Mouse (Mus musculus) lung, embryonic 15.5 days (tissue): ENCODE measurements around the gene Inca1. TPM values are rescaled to one million over a fixed set of nuclear protein-coding genes. Genes with fewer than 3 reads are reported as not detected.
A peak's percentile ranks its signal among the peaks of the same experiment; 100 is the strongest.

ENCODE experiments used
- ATAC-seq: fragments of 200-750 bp; cut with Nextera tagmentation; 2 replicates; pipeline ENCODE4 v1.8.0; 2017; ENCODE audit warnings: moderate number of reproducible peaks, borderline replicate concordance; ENCODE audit not compliant: low FRiP score, low TSS enrichment; ENCODE audit errors: extremely low read depth
- H3K27ac ChIP-seq: fragments of 300-500 bp; sonication (generic); 2 replicates; pipeline ENCODE4 v1.5.1; 2015; ENCODE audit warnings: moderate library complexity, mild to moderate bottlenecking, inconsistent platforms
- H3K27me3 ChIP-seq: fragments of 300-500 bp; sonication (generic); 2 replicates; pipeline ENCODE4 v1.6.1; 2015; ENCODE audit warnings: inconsistent platforms
- H3K36me3 ChIP-seq: fragments of 300-500 bp; sonication (generic); 2 replicates; pipeline ENCODE4 v1.6.1; 2015; ENCODE audit warnings: inconsistent platforms
- H3K4me1 ChIP-seq: fragments of 300-500 bp; sonication (generic); 2 replicates; pipeline ENCODE4 v1.6.1; 2015; ENCODE audit warnings: inconsistent platforms
- H3K4me2 ChIP-seq: fragments of 300-500 bp; sonication (generic); 2 replicates; pipeline ENCODE4 v1.6.1; 2015; ENCODE audit warnings: inconsistent platforms, mild to moderate bottlenecking, moderate library complexity
- H3K4me3 ChIP-seq: fragments of 300-500 bp; sonication (generic); 2 replicates; pipeline ENCODE4 v1.5.1; 2015; ENCODE audit warnings: mild to moderate bottlenecking, inconsistent platforms
- H3K9ac ChIP-seq: fragments of 300-500 bp; sonication (generic); 2 replicates; pipeline ENCODE4 v1.6.1; 2015; ENCODE audit warnings: inconsistent platforms
- H3K9me3 ChIP-seq: fragments of 300-500 bp; sonication (generic); 2 replicates; pipeline ENCODE4 v1.6.1; 2016; ENCODE audit warnings: inconsistent platforms
- WGBS: fragments of 180-500 bp; shearing (Covaris S2); methylation state at CpG from one replicate; pipeline ENCODE4 v1.1.7; 2015; 5-methylcytosine and 5-hydroxymethylcytosine counted together
- polyA plus RNA-seq: library from polyadenylated mRNA; unstranded; fragments of >200 nt; fragmentation: Nextera tagmentation; extraction: Ambion mirVana; gene quantifications from 2 replicates; pipeline ENCODE4 v1.2.1, GENCODE M21; 2015

The Inca1 gene
- polyA plus RNA-seq, 1 experiment from 2014 or later, result 1.5 TPM

GRCm38 (mm10) chr11:70726585-70726984, 26.6 kb upstream of the Inca1 start:
- Histone ChIP-seq H3K36me3 (peaks cover 72% of the 10 kb centered on the region), H3K4me2 (no peak overlapping the region), H3K9ac (no peak overlapping the region), H3K4me3 (no peak overlapping the region), H3K4me1 (no peaks in the 10 kb centered on the region), H3K27me3 (no peaks in the 10 kb centered on the region), H3K27ac (no peak overlapping the region), H3K9me3 (no peaks in the 10 kb centered on the region)
- whole genome bisulfite sequencing, result 93% methylated on average over 2 of the region's 2 CpGs
- ATAC-seq, result no peak

- no peak overlapping the region for H3K4me3 ChIP-seq
- H3K27me3 ChIP-seq, result no peaks in the 10 kb centered on the region
- H3K27ac ChIP-seq, result no peak overlapping the region
- H3K4me2 ChIP-seq, result no peak overlapping the region
- 93% methylated on average over 9 of the region's 9 CpGs for WGBS
- H3K9ac ChIP-seq, result no peak overlapping the region
- H3K4me1 ChIP-seq, result no peaks in the 10 kb centered on the region
- peaks cover 87% of the 10 kb centered on the region for H3K36me3 ChIP-seq
- no peaks in the 10 kb centered on the region for H3K9me3 ChIP-seq
- ATAC-seq, result no peak
Measured at GRCm38 (mm10) chr11:70724706-70725105, 24.8 kb upstream of the Inca1 start.

- no peak for ATAC-seq
- no peak overlapping the region for H3K27ac ChIP-seq
Measured at GRCm38 (mm10) chr11:70721072-70721471, 21.1 kb upstream of the Inca1 start.

GRCm38 (mm10) chr11:70720567-70720966, 20.6 kb upstream of the Inca1 start:
- ATAC-seq, result no peak
- Histone ChIP-seq H3K27ac (no peak overlapping the region), H3K36me3 (peaks cover 90% of the 10 kb centered on the region), H3K4me3 (no peak overlapping the region), H3K4me1 (no peaks in the 10 kb centered on the region), H3K4me2 (no peak overlapping the region), H3K9ac (no peak overlapping the region), H3K9me3 (no peaks in the 10 kb centered on the region), H3K27me3 (no peaks in the 10 kb centered on the region)
- WGBS, result 90% methylated on average over 3 of the region's 3 CpGs

More at GRCm38 (mm10) chr11:70721072-70721471, 21.1 kb upstream of the Inca1 start:
- H3K9ac ChIP-seq, result no peak overlapping the region
- no peak overlapping the region for H3K4me2 ChIP-seq
- H3K27me3 ChIP-seq, result no peaks in the 10 kb centered on the region
- 96% methylated on average over 3 of the region's 3 CpGs for WGBS
- H3K4me3 ChIP-seq, result no peak overlapping the region
- no peaks in the 10 kb centered on the region for H3K9me3 ChIP-seq
- H3K36me3 ChIP-seq, result peaks cover 91% of the 10 kb centered on the region
- H3K4me1 ChIP-seq, result no peaks in the 10 kb centered on the region

GRCm38 (mm10) chr11:70718481-70718880, 18.5 kb upstream of the Inca1 start:
- 67% methylated on average over 5 of the region's 5 CpGs for WGBS
- Histone ChIP-seq H3K9ac (no peak overlapping the region), H3K4me2 (no peak overlapping the region)

GRCm38 (mm10) chr11:70715832-70716231, 15.9 kb upstream of the Inca1 start:
- Histone ChIP-seq H3K27me3 (no peaks in the 10 kb centered on the region), H3K36me3 (peaks cover 81% of the 10 kb centered on the region), H3K27ac (no peak overlapping the region), H3K9ac (no peak overlapping the region), H3K9me3 (no peaks in the 10 kb centered on the region), H3K4me1 (no peaks in the 10 kb centered on the region), H3K4me3 (no peak overlapping the region), H3K4me2 (no peak overlapping the region)
- ATAC-seq, result no peak
- 88% methylated on average over 6 of the region's 6 CpGs for WGBS

More at GRCm38 (mm10) chr11:70718481-70718880, 18.5 kb upstream of the Inca1 start:
- Histone ChIP-seq H3K27me3 (no peaks in the 10 kb centered on the region), H3K27ac (no peak overlapping the region), H3K9me3 (no peaks in the 10 kb centered on the region), H3K4me1 (no peaks in the 10 kb centered on the region), H3K4me3 (no peak overlapping the region), H3K36me3 (peaks cover 79% of the 10 kb centered on the region)
- ATAC-seq, result no peak

- no peaks in the 10 kb centered on the region for H3K27me3 ChIP-seq
- 77% methylated on average over 6 of the region's 6 CpGs for WGBS
- peaks cover 81% of the 10 kb centered on the region for H3K36me3 ChIP-seq
- ATAC-seq, result no peak
- H3K9ac ChIP-seq, result no peak overlapping the region
- H3K4me1 ChIP-seq, result no peaks in the 10 kb centered on the region
- no peaks in the 10 kb centered on the region for H3K9me3 ChIP-seq
- no peak overlapping the region for H3K27ac ChIP-seq
- no peak overlapping the region for H3K4me2 ChIP-seq
- H3K4me3 ChIP-seq, result no peak overlapping the region
Measured at GRCm38 (mm10) chr11:70713222-70713621, 13.3 kb upstream of the Inca1 start.

- Histone ChIP-seq H3K4me1 (no peaks in the 10 kb centered on the region), H3K9me3 (no peaks in the 10 kb centered on the region), H3K4me3 (no peak overlapping the region), H3K9ac (no peak overlapping the region), H3K36me3 (peaks cover 82% of the 10 kb centered on the region), H3K27ac (no peak overlapping the region), H3K4me2 (no peak overlapping the region), H3K27me3 (no peaks in the 10 kb centered on the region)
- 90% methylated on average over 10 of the region's 10 CpGs for WGBS
- ATAC-seq, result no peak
Measured at GRCm38 (mm10) chr11:70711026-70711425, 11.1 kb upstream of the Inca1 start.

GRCm38 (mm10) chr11:70706127-70706526, 6.2 kb upstream of the Inca1 start:
- Histone ChIP-seq H3K27me3 (no peaks in the 10 kb centered on the region), H3K4me3 (no peak overlapping the region), H3K9ac (no peak overlapping the region), H3K36me3 (peaks cover 77% of the 10 kb centered on the region), H3K27ac (no peak overlapping the region), H3K4me1 (peaks cover 18% of the 10 kb centered on the region), H3K4me2 (no peak overlapping the region), H3K9me3 (no peaks in the 10 kb centered on the region)
- no peak for ATAC-seq
- 46% methylated on average over 3 of the region's 3 CpGs for WGBS

- no peaks in the 10 kb centered on the region for H3K9me3 ChIP-seq
- peaks cover 44% of the 10 kb centered on the region for H3K36me3 ChIP-seq
- no peak for ATAC-seq
- no peaks in the 10 kb centered on the region for H3K27me3 ChIP-seq
- H3K27ac ChIP-seq, result no peak overlapping the region
- WGBS, result 57% methylated on average over 6 of the region's 6 CpGs
- no peak overlapping the region; the same call in 1 of the 2 replicates for H3K4me3 ChIP-seq
- H3K4me2 ChIP-seq, result peak overlapping the region; percentile 89
- H3K4me1 ChIP-seq, result peaks cover 24% of the 10 kb centered on the region
- H3K9ac ChIP-seq, result peak overlapping the region; percentile 2; the same call in 1 of the 2 replicates
Measured at GRCm38 (mm10) chr11:70702781-70703180, 2.8 kb upstream of the Inca1 start.

GRCm38 (mm10) chr11:70701984-70702733, 2.2 kb upstream of the Inca1 start:
- WGBS, result 75% methylated on average over 6 of the region's 6 CpGs
- H3K9ac ChIP-seq, result peak overlapping the region; percentile 2; the same call in 1 of the 2 replicates
- H3K27ac ChIP-seq, result no peak overlapping the region
- ATAC-seq, result no peak
- peaks cover 38% of the 10 kb centered on the region for H3K36me3 ChIP-seq
- H3K27me3 ChIP-seq, result no peaks in the 10 kb centered on the region
- no peaks in the 10 kb centered on the region for H3K9me3 ChIP-seq
- peaks cover 24% of the 10 kb centered on the region for H3K4me1 ChIP-seq
- peak overlapping the region; percentile 99; the same call in 1 of the 2 replicates for H3K4me3 ChIP-seq
- H3K4me2 ChIP-seq, result peak overlapping the region; percentile 89

GRCm38 (mm10) chr11:70701221-70701955, 1.4 kb upstream of the Inca1 start:
- Histone ChIP-seq H3K4me3 (peak overlapping the region; percentile 99), H3K9me3 (no peaks in the 10 kb centered on the region), H3K4me2 (peak overlapping the region; percentile 89), H3K27me3 (no peaks in the 10 kb centered on the region), H3K4me1 (peaks cover 24% of the 10 kb centered on the region), H3K27ac (peak overlapping the region; percentile 98), H3K36me3 (peaks cover 30% of the 10 kb centered on the region), H3K9ac (peak overlapping the region; percentile 94)
- 4% methylated on average over 10 of the region's 10 CpGs for WGBS
- no peak for ATAC-seq
